Mouse (Mus musculus) E14TG2a.4 (cell line): Measurements from ENCODE around the gene Evi2a.

Source experiments
- CTCF ChIP-seq: conservative IDR thresholded peaks from 2 replicates; pipeline ENCODE4 v1.5.1; 2014; ENCODE audit warnings: low read length
- NANOG ChIP-seq: IDR thresholded peaks from 2 replicates; pipeline ENCODE4 v1.6.1; 2014; ENCODE audit warnings: borderline replicate concordance, low read length, mixed read lengths
- POU5F1 ChIP-seq: IDR thresholded peaks from 2 replicates; pipeline ENCODE4 v1.6.1; 2014; ENCODE audit warnings: low read length, borderline replicate concordance

DNA sequence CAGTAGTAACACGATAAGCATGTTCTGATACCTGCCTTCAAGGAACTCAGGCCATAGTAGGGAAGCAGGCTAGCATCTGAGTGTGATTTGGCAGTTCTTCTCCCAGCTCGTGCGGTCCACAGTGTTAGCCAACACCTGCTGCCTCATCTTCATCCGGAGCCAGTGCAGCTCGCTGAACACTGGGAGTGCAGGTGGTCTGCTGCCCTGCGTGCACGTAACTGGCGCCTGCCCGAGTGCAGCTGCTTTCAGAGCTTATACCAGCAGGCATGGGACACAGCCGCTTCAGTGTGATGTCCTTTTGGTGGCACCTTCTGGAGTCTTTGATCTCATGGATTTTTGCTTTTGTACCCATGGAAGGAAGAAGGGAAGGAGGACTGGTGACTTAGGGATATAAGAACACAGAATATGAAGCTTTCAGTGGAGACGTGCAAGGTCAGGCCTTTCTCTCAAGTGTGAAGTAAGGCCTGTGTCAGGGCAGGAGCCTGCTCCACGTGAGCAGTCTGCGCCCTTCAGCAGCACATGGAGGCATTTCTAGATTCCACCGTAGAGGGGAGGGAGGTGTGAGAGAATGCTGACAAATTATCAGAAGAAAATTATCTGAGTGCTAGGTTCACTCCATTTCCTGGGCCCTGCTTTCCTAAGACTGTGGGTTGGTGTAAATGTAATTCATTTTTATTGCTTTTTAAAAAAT lies 45.1 kb upstream of the Evi2a start:
- TF ChIP-seq CTCF (no peak), POU5F1 (no peak), NANOG (no peak)
